Mouse (Mus musculus) granulocyte monocyte progenitor cell, adult 5-6 weeks (primary cell): ENCODE measurements around the gene Slc39a1. TPM values are rescaled to one million over a fixed set of nuclear protein-coding genes. Genes with fewer than 3 reads are reported as not detected.

Source experiments
- ATAC-seq: replicated peaks from 2 replicates; pipeline ENCODE4 v1.8.0; 2016; ENCODE audit warnings: mild to moderate bottlenecking, moderate TSS enrichment, inconsistent platforms; ENCODE audit not compliant: poor library complexity, severe bottlenecking
- total RNA-seq, 2 experiments: library from RNA; stranded (forward) in 1 of 2; stranded (reverse) in 1 of 2; fragments of 200-712, 200-1000 nt in 1 of 2; fragments of >200 nt in 1 of 2; fragmentation: Nextera tagmentation in 1 of 2; gene quantifications; 2 replicates each; pipeline ENCODE4 v1.2.3; 2014 to 2017

Gene Slc39a1
- total RNA-seq (2014; fragmentation: Nextera tagmentation) = 26.6 and 35.3 TPM in 2 replicates
- 36.4 and 36.6 TPM in 2 replicates for total RNA-seq (2017)

GRCm38 (mm10) chr3:90247960-90248745 is at the start of gene Slc39a1:
Gene Slc39a1, plus strand, starts transcription at chr3:90248172.
- peak; percentile 93 for ATAC-seq

DNA sequence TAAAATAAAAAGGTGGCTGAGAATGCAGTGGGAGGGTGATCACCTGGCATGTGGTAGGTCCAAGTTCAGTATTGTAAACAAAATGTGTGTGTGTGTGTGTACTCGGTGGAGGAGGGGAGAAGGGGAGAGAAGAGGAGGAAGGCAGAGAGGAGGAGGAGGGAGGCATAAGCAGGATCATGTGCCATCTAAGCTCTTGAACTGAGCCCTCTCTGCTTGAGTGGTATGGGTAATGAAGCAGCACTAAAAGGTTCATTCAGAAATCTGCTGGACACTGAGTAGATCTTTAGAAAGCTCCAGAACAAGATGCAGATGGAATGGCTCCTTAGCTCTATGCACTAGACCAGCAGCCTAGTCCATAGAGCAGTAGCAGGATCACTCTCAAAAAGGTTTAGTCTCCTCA is 45.1 kb upstream of the Slc39a1 start:
- no peak for ATAC-seq

DNA sequence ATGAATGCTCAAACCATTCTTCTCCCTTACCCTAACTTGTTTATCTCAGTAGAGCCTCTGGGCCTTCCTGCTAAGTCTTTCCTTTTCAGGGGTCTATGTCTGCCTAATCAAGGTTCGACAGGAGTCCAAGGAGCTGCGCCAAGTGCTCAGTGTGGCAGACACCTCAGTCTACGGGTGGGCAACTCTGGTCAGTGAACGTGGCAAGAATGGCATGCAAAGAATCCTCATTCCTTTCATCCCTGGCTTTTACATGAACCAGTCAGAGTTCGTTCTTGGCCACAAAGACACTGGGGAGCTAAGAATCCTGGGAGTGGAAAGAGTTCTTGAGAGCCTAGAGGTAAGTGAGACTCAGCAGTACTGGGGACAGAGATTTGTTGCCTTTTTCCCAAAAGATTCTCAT is 44.4 kb upstream of the Slc39a1 start:
- no peak for ATAC-seq

GRCm38 (mm10) chr3:90204582-90204981 is 43.4 kb upstream of the Slc39a1 start:
- ATAC-seq = no peak

GRCm38 (mm10) chr3:90208662-90209061 is 39.3 kb upstream of the Slc39a1 start:
- no peak for ATAC-seq

- ATAC-seq = no peak
These were observed 37.9 kb upstream of the Slc39a1 start for GRCm38 (mm10) chr3:90209908-90210566.

- ATAC-seq = no peak
These were observed 36.2 kb upstream of the Slc39a1 start for GRCm38 (mm10) chr3:90211475-90212398.

GRCm38 (mm10) chr3:90212723-90213122 is 35.2 kb upstream of the Slc39a1 start:
- no peak for ATAC-seq

GRCm38 (mm10) chr3:90213377-90213866 is 34.5 kb upstream of the Slc39a1 start, which contains the start of the genes Rps27 and Rab13:
Gene Rps27, minus strand, starts transcription at chr3:90213651.
Gene Rab13, plus strand, starts transcription at chr3:90213695.
- peak; percentile 91 for ATAC-seq

DNA sequence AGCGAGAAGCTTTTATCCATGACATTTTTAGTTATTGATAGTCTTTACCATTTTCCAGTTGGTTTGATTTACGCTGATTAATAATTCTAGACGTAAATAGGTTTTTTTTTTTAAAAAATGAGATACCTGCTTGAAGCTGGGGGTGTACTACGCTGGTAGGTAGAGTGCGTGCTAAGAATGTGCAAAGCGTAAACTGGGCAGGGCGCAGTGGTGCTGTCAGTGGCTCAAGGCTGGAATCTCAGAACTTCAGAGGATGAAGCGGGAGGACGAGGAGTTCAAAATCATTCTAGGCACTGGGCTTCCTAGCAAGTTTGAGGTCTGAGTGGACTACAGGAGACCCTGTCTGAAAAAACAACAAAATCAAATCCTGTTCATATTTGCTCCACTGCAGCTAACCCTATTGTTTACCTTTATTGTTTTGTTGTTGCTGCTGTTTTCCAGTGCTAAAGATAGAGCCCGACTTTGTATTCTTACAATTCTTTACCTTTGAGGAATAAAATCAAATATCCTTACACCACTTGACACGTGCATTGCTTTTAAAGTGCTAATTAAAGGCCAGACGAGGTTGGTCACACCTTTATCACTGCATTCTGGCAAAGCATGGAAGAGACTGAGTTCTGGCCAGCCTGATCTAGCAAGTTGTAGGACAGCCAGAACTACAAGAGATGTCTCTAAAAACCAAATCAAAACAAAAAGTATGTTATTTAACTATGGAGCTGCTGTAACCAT is 33.9 kb upstream of the Slc39a1 start:
- no peak for ATAC-seq

GRCm38 (mm10) chr3:90215825-90216380 is 32.1 kb upstream of the Slc39a1 start:
- no peak for ATAC-seq

DNA sequence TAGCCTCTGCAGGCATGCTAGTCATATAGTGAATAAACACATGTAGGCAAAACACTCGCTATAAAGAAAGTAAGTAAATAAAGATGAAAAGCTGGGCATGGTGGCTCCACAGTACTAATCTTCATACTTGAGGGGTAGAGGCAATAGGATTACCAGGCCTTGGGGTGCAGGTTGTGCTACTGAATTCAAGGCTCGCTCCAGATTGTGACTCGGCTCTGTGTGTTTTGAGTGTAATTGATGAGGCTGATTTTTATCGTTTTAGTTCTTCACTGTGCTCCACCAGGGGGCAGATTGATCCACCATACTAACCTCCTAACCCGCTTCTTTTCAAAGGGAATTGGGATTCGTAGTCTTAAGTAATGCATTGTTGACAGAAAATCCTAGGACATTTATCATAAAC is 27.9 kb upstream of the Slc39a1 start:
- peak; percentile 69 for ATAC-seq

GRCm38 (mm10) chr3:90220531-90220951 is 27.4 kb upstream of the Slc39a1 start:
- peak; percentile 64 for ATAC-seq

DNA sequence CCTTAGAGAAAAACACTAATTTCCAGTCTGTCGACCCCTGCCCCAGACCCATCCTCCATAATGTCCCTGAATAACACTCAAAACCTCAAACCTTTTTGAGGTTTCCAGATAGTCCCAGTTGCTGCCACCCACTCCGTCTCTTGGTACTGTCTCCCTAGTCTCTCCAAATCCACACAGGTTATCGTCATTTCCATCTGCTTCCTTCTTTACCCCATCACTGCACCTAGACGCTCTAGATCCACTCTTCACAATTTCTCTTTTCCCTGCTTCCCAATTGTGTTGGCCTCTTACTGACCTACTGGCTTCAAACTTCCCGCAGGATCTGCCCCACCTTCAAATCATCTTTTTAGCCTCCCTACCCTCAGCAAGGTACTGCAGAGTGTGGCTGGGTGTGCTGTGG is 26.8 kb upstream of the Slc39a1 start:
- no peak for ATAC-seq

DNA sequence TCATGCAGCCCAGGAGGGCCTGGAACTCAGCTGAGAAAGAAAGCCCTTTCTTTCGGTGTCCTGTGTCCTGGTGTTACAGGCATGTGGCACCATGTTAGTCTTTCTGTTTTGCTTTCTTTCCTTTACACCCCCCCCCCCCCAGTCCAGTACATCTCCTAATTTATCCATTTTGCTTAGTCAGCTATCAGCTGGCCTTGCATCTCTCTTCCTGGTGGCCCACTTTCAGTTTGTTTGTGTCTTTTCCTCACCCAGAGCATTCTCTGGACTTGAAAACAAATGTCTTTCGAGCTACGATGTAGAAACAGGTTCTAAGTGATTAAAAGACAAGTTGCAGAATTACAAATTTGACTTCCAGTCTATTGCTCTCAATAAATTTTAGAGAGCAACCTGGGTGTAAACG is 25.5 kb upstream of the Slc39a1 start:
- ATAC-seq = no peak

DNA sequence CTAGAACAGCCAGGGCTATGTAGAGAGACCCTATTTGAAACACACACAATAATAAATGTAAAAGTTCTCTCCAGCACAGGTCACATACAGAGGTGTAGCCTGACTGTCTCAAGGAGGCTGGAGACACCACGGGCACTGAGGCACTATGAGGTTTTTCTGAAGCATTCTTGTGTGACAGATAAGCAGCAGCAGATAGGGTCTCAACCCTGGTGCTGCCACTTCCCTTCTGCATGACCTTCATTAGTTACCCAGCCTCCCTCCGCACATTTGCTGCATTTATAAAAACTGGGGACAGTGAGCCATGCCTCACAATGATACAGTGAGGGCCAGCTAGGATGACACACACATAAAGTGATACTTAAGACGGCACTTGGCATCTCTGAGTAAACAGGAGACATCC is 25.0 kb upstream of the Slc39a1 start:
- no peak for ATAC-seq

GRCm38 (mm10) chr3:90224331-90224730 is 23.6 kb upstream of the Slc39a1 start:
- ATAC-seq = no peak

DNA sequence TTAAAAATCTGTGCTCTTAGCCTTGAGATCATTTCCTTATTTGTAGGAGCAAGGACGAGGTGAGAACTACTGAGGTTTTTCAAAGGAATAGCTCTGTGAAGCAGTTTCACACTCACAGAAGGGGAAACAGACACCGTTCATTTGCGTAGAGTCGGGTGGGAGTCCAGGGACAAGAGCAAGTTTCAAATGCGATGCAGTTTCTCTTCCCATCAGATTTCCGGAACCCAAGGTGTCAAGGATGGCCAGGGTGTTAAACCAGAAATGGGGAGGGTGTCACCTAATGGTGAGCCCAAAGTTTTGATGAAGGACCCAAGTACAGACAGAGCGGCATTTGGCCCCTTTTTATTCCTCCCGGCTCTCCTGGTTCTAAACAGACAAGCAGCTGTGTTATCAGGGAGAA is 16.9 kb upstream of the Slc39a1 start:
- ATAC-seq = peak; percentile 70
